Mouse (Mus musculus) heart, embryonic 11.5 days (tissue): ENCODE data around the gene Cklf. TPM values are rescaled to one million over a fixed set of nuclear protein-coding genes. Genes with fewer than 3 reads are reported as not detected.

Experiments
- ATAC-seq: fragments of 200-750 bp; cut with Nextera tagmentation; replicated peaks from 2 replicates; pipeline ENCODE4 v1.8.0; 2017; ENCODE audit warnings: moderate library complexity; ENCODE audit not compliant: insufficient number of reproducible peaks, low FRiP score, low TSS enrichment
- H3K27ac ChIP-seq: fragments of 300-500 bp; sonication (generic); 2 replicates; pipeline ENCODE4 v1.5.1; 2014; ENCODE audit warnings: mild to moderate bottlenecking, low read depth, low read length
- H3K27me3 ChIP-seq: fragments of 300-500 bp; sonication (generic); 2 replicates; pipeline ENCODE4 v1.6.1; 2014; ENCODE audit warnings: mild to moderate bottlenecking, low read length, mixed read lengths; ENCODE audit not compliant: control insufficient read depth, insufficient read depth
- H3K36me3 ChIP-seq: fragments of 300-500 bp; sonication (generic); 2 replicates; pipeline ENCODE4 v1.6.1; 2014; ENCODE audit warnings: mild to moderate bottlenecking, low read length, moderate library complexity, mixed read lengths; ENCODE audit not compliant: control insufficient read depth, insufficient read depth
- H3K4me1 ChIP-seq: fragments of 300-500 bp; sonication (generic); 2 replicates; pipeline ENCODE4 v1.6.1; 2014; ENCODE audit warnings: low read length; ENCODE audit not compliant: control insufficient read depth, insufficient read depth
- H3K4me2 ChIP-seq: fragments of 300-500 bp; sonication (generic); 2 replicates; pipeline ENCODE4 v1.6.1; 2014; ENCODE audit warnings: mild to moderate bottlenecking, moderate library complexity
- H3K4me3 ChIP-seq: fragments of 300-500 bp; sonication (generic); 2 replicates; pipeline ENCODE4 v1.5.1; 2014; ENCODE audit warnings: low read depth, low read length
- H3K9ac ChIP-seq: fragments of 300-500 bp; sonication (generic); 2 replicates; pipeline ENCODE4 v1.6.1; 2014; ENCODE audit warnings: mild to moderate bottlenecking, low read depth, low read length, moderate library complexity
- H3K9me3 ChIP-seq: fragments of 300-500 bp; sonication (generic); replicated peaks from 2 replicates; pipeline ENCODE4 v1.6.1; 2016; ENCODE audit warnings: low read length; ENCODE audit not compliant: control insufficient read depth
- WGBS: fragments of 180-500 bp; shearing (Covaris S2); extraction: QIAGEN DNeasy Blood & Tissue Kit; methylation state at CpG from one replicate; pipeline ENCODE4 v1.1.7; 2014; ENCODE audit not compliant: insufficient replicate concordance; 5-methylcytosine and 5-hydroxymethylcytosine counted together
- polyA plus RNA-seq: library from polyadenylated mRNA; unstranded; fragments of >200 nt; fragmentation: Nextera tagmentation; extraction: Ambion mirVana; gene quantifications from 2 replicates; pipeline ENCODE4 v1.2.1, GENCODE M21; 2014

The Cklf gene
- polyA plus RNA-seq, 1 experiment from 2014 or later = 27.0 TPM

GRCm38 (mm10) chr8:104313311-104313710 lies 62.6 kb downstream of the Cklf start:
- H3K4me2 ChIP-seq = no peak overlapping the region
- no peak overlapping the region for H3K4me3 ChIP-seq
- H3K27me3 ChIP-seq = no peaks in the 10 kb centered on the region
- no peaks in the 10 kb centered on the region for H3K9me3 ChIP-seq
- no peak for ATAC-seq
- no peak overlapping the region for H3K27ac ChIP-seq
- no peaks in the 10 kb centered on the region for H3K36me3 ChIP-seq
- H3K9ac ChIP-seq = no peak overlapping the region
- no peaks in the 10 kb centered on the region for H3K4me1 ChIP-seq
- WGBS = 57% methylated on average over 4 of the region's 4 CpGs

Other genes starting within 250 kb of the Cklf start
- gene Cdh5, start 149.2 kb upstream of the Cklf start, polyA plus RNA-seq = 42.6 and 46.0 TPM in 2 replicates
- 0.16 and 0.20 TPM in 2 replicates for gene Bean1, start 80.4 kb upstream of the Cklf start, polyA plus RNA-seq
- gene Tk2, start 2.3 kb upstream of the Cklf start, polyA plus RNA-seq = 11.9 and 14.1 TPM in 2 replicates
- not detected in 2 replicates for gene Cmtm2a, start 42.3 kb downstream of the Cklf start, polyA plus RNA-seq
- gene Gm45711, start 59.2 kb downstream of the Cklf start, polyA plus RNA-seq = not detected in 2 replicates
- not detected in 2 replicates for gene Cmtm1, start 59.3 kb downstream of the Cklf start, polyA plus RNA-seq
- not detected in 2 replicates for gene Gm11020, start 70.7 kb downstream of the Cklf start, polyA plus RNA-seq
- gene Cmtm2b, start 71.4 kb downstream of the Cklf start, polyA plus RNA-seq = not detected in 2 replicates
- gene Cmtm3, start 88.5 kb downstream of the Cklf start, polyA plus RNA-seq = 106 and 112 TPM in 2 replicates
- 1.9 and 2.2 TPM in 2 replicates for gene Cmtm4, start 144.9 kb downstream of the Cklf start, polyA plus RNA-seq
- gene Dync1li2, start 192.2 kb downstream of the Cklf start, polyA plus RNA-seq = 43.0 and 52.9 TPM in 2 replicates